Comparison of ENCODE assay signal across 10 mouse cellular contexts in genomic region chr2:71750087-71750453, GRCm38 (mm10). TPM values are rescaled to one million over a fixed set of nuclear protein-coding genes. Genes with fewer than 3 reads are reported as not detected.
DNase-seq lines count a peak whose midpoint lies in the region; ATAC-seq and TF ChIP-seq lines count a peak whose summit lies in the region.
"Had no signal": no experiment of that assay in that cellular context is flagged by ENCODE, and none has a peak within 500 bp of the region (broad histone marks: within the 10 kb centered on the region; RNA-seq: fewer than 3 reads in every experiment).

No protein-coding gene starts in this region.

- WGBS in lung, postnatal 0 days, result 39% methylated on average over 10 of the region's 10 CpGs
- 72% methylated on average over 10 of the region's 10 CpGs for WGBS in lung, adult 2 months
- WGBS in forebrain, embryonic 14.5 days, result 19% methylated on average over 10 of the region's 10 CpGs
- WGBS in intestine, postnatal 0 days, result 37% methylated on average over 10 of the region's 10 CpGs
- WGBS in stomach, embryonic 16.5 days, result 41% methylated on average over 10 of the region's 10 CpGs

- no peaks in the 10 kb centered on the region for H3K36me3 ChIP-seq in lung, postnatal 0 days (ENCODE audit: insufficient read depth, low read length)
- H3K36me3 ChIP-seq in forebrain, embryonic 14.5 days (ENCODE audit: control insufficient read depth, insufficient read depth, low read length), result no peaks in the 10 kb centered on the region
- no peaks in the 10 kb centered on the region for H3K36me3 ChIP-seq in intestine, postnatal 0 days (ENCODE audit: control insufficient read depth, insufficient read depth)
- H3K36me3 ChIP-seq in stomach, embryonic 16.5 days (ENCODE audit: control insufficient read depth, insufficient read depth, low read length), result no peaks in the 10 kb centered on the region
- H3K36me3 ChIP-seq: limb, embryonic 12.5 days had no signal

- ATAC-seq in lung, postnatal 0 days, result no peak
- peak; percentile 55; the same call in 1 of the 2 replicates for ATAC-seq in forebrain, embryonic 14.5 days
- peak; percentile 51; the same call in 1 of the 2 replicates for ATAC-seq in intestine, postnatal 0 days
- peak; percentile 48; the same call in 1 of the 2 replicates for ATAC-seq in stomach, embryonic 16.5 days (ENCODE audit: insufficient read depth, low FRiP score)

- DNase-seq in lung, postnatal 0 days (ENCODE audit: low spot score), result no peak
- no peak for DNase-seq in lung, adult 2 months
- DNase-seq in forebrain, embryonic 14.5 days (ENCODE audit: low spot score), result peak; percentile 57
- no peak for DNase-seq in right cerebral cortex, postnatal 14 days
- no peak for DNase-seq in frontal cortex, postnatal 36 days (ENCODE audit: low spot score in 2 of 2)
- no peak for DNase-seq in spleen, postnatal 10 days (ENCODE audit: low spot score in 2 of 2)
- DNase-seq: heart, postnatal 14 days had no signal

- H3K4me2 ChIP-seq in lung, postnatal 0 days (replicated peaks; ENCODE audit: low read depth, low read length), result peak overlapping the region; percentile 15; the same call in 1 of the 2 replicates
- peak overlapping the region; percentile 35 for H3K4me2 ChIP-seq in forebrain, embryonic 14.5 days (ENCODE audit: low read length)
- H3K4me2 ChIP-seq in intestine, postnatal 0 days (replicated peaks; ENCODE audit: low read depth), result peak overlapping the region; percentile 32; the same call in 1 of the 2 replicates
- H3K4me2 ChIP-seq in stomach, embryonic 16.5 days (ENCODE audit: low read depth, low read length), result peak overlapping the region; percentile 23; the same call in 1 of the 2 replicates
- H3K4me2 ChIP-seq: limb, embryonic 12.5 days had no signal

- H3K27ac ChIP-seq in lung, postnatal 0 days (ENCODE audit: low read length), result no peak overlapping the region
- peak overlapping the region; percentile 40; the same call in 1 of the 2 replicates for H3K27ac ChIP-seq in forebrain, embryonic 14.5 days (ENCODE audit: low read depth, low read length)
- no peak overlapping the region for H3K27ac ChIP-seq in intestine, postnatal 0 days (ENCODE audit: low read depth, low read length)
- H3K27ac ChIP-seq in stomach, embryonic 16.5 days (ENCODE audit: low read length), result peak overlapping the region; percentile 34; the same call in 1 of the 2 replicates
- H3K27ac ChIP-seq: limb, embryonic 12.5 days had no signal

- no peaks in the 10 kb centered on the region for H3K27me3 ChIP-seq in lung, postnatal 0 days (replicated peaks; ENCODE audit: insufficient read depth, low read length)
- H3K27me3 ChIP-seq in forebrain, embryonic 14.5 days (replicated peaks; ENCODE audit: control insufficient read depth, insufficient read depth, low read length), result no peaks in the 10 kb centered on the region
- no peaks in the 10 kb centered on the region for H3K27me3 ChIP-seq in intestine, postnatal 0 days (replicated peaks; ENCODE audit: control insufficient read depth, insufficient read depth, low read length)
- H3K27me3 ChIP-seq in stomach, embryonic 16.5 days (ENCODE audit: control insufficient read depth, insufficient read depth, low read length), result no peaks in the 10 kb centered on the region
- H3K27me3 ChIP-seq: limb, embryonic 12.5 days had no signal

- TF ChIP-seq POLR2A in lung, adult 2 months (IDR thresholded peaks at IDR 0.05; ENCODE audit: borderline replicate concordance, extremely low read depth, low read depth, low read length), result no peak

- TF ChIP-seq EP300 in lung, postnatal 0 days (IDR thresholded peaks at IDR 0.05), result no peak

- H3K4me3 ChIP-seq in lung, postnatal 0 days (ENCODE audit: low read depth, low read length), result no peak overlapping the region
- no peak overlapping the region for H3K4me3 ChIP-seq in lung, adult 2 months (replicated peaks; ENCODE audit: extremely low read depth, low read depth, low read length)
- no peak overlapping the region for H3K4me3 ChIP-seq in forebrain, embryonic 14.5 days (ENCODE audit: low read depth, low read length)
- no peak overlapping the region for H3K4me3 ChIP-seq in intestine, postnatal 0 days (ENCODE audit: low read depth, low read length)
- H3K4me3 ChIP-seq in stomach, embryonic 16.5 days (replicated peaks; ENCODE audit: low read length), result no peak overlapping the region
- H3K4me3 ChIP-seq: limb, embryonic 12.5 days had no signal

- TF ChIP-seq CTCF in lung, postnatal 0 days (IDR thresholded peaks at IDR 0.05), result no peak
- no peak for TF ChIP-seq CTCF in lung, adult 2 months (IDR thresholded peaks at IDR 0.05; ENCODE audit: insufficient read depth, low read length)
- no peak for TF ChIP-seq CTCF in intestine, postnatal 0 days (IDR thresholded peaks at IDR 0.05; ENCODE audit: low read depth)

- H3K4me1 ChIP-seq in lung, postnatal 0 days (ENCODE audit: insufficient read depth, low read depth, low read length), result peaks cover 12% of the 10 kb centered on the region; the same call in 1 of the 2 replicates
- peaks cover 5% of the 10 kb centered on the region; the same call in 1 of the 2 replicates for H3K4me1 ChIP-seq in lung, adult 2 months (ENCODE audit: control insufficient read depth, insufficient read depth, low read length)
- peaks cover 17% of the 10 kb centered on the region; the same call in 1 of the 2 replicates for H3K4me1 ChIP-seq in forebrain, embryonic 14.5 days (ENCODE audit: control insufficient read depth, insufficient read depth, low read length)
- H3K4me1 ChIP-seq in intestine, postnatal 0 days (replicated peaks; ENCODE audit: control insufficient read depth, insufficient read depth, low read length), result peaks cover 4% of the 10 kb centered on the region; the same call in 1 of the 2 replicates
- peaks cover 7% of the 10 kb centered on the region for H3K4me1 ChIP-seq in stomach, embryonic 16.5 days (ENCODE audit: control insufficient read depth, insufficient read depth, low read length)

- H3K9ac ChIP-seq in lung, postnatal 0 days (replicated peaks; ENCODE audit: low read depth), result no peak overlapping the region
- peak overlapping the region; percentile 22; the same call in 1 of the 2 replicates for H3K9ac ChIP-seq in forebrain, embryonic 14.5 days (ENCODE audit: low read length)
- H3K9ac ChIP-seq in intestine, postnatal 0 days (ENCODE audit: low read depth, low read length), result no peak overlapping the region
- no peak overlapping the region for H3K9ac ChIP-seq in stomach, embryonic 16.5 days (ENCODE audit: low read length)
- H3K9ac ChIP-seq: limb, embryonic 12.5 days had no signal

- H3K9me3 ChIP-seq in lung, postnatal 0 days (ENCODE audit: low read length), result no peaks in the 10 kb centered on the region
- H3K9me3 ChIP-seq in forebrain, embryonic 14.5 days (replicated peaks; ENCODE audit: control insufficient read depth, low read length), result no peaks in the 10 kb centered on the region
- H3K9me3 ChIP-seq in intestine, postnatal 0 days (ENCODE audit: control insufficient read depth), result no peaks in the 10 kb centered on the region
- H3K9me3 ChIP-seq in stomach, embryonic 16.5 days (replicated peaks; ENCODE audit: control insufficient read depth, low read length), result no peaks in the 10 kb centered on the region
- H3K9me3 ChIP-seq: limb, embryonic 12.5 days had no signal

RNA-seq across cellular contexts. Expression of gene Itga6, which starts 4.7 kb away (rescaled TPM):
- 78.2 and 79.1 TPM in 2 replicates for polyA plus RNA-seq in lung, postnatal 0 days (2015; fragmentation: Nextera tagmentation; extraction: Ambion mirVana)
- polyA plus RNA-seq in lung, adult 2 months (2012; rRNA removed), result 45.2 and 47.3 TPM in 2 replicates
- 25.0 and 27.7 TPM in 2 replicates for polyA plus RNA-seq in forebrain, embryonic 14.5 days (2014; fragmentation: Nextera tagmentation; extraction: Ambion mirVana)
- 32.1 and 36.9 TPM in 2 replicates for polyA plus RNA-seq in intestine, postnatal 0 days (2015; fragmentation: Nextera tagmentation; extraction: Ambion mirVana)
- 40.7 and 47.1 TPM in 2 replicates for polyA plus RNA-seq in stomach, embryonic 16.5 days (2015; fragmentation: Nextera tagmentation; extraction: Ambion mirVana)

Comparison
In these comparisons a context has a peak if more than half of its experiments do, and no peak if none do; other contexts are left out.
1. H3K27ac ChIP-seq: peak in forebrain, embryonic 14.5 days (single experiment) and stomach, embryonic 16.5 days (single experiment); none in lung, postnatal 0 days (single experiment) and intestine, postnatal 0 days (single experiment).
2. Peak in every context shown above with its lines, with median percentiles within 50 percentile points of each other: H3K4me2 ChIP-seq.